Mouse (Mus musculus) retina, adult 2 months (tissue): ENCODE results near the gene Susd2.

Experiments used
- DNase-seq: peaks from one replicate; pipeline ENCODE4 v3.0.0-alpha.2; 2012; ENCODE audit warnings: low read depth, low spot score

Susd2 gene

GRCm38 (mm10) chr10:75625920-75626319, 17.9 kb downstream of the Susd2 start:
- DNase-seq: no peak

GRCm38 (mm10) chr10:75620818-75621217, 23.0 kb downstream of the Susd2 start:
- DNase-seq: no peak

- DNase-seq: no peak
These were observed 27.8 kb downstream of the Susd2 start for GRCm38 (mm10) chr10:75616044-75616443.

- DNase-seq: no peak
These were observed 33.3 kb downstream of the Susd2 start for GRCm38 (mm10) chr10:75610486-75610885.

GRCm38 (mm10) chr10:75608975-75609374, 34.8 kb downstream of the Susd2 start:
- no peak for DNase-seq

- DNase-seq: no peak
These were observed 36.6 kb downstream of the Susd2 start for GRCm38 (mm10) chr10:75607253-75607652.

- no peak for DNase-seq
These were observed 38.5 kb downstream of the Susd2 start for GRCm38 (mm10) chr10:75605162-75605846.

GRCm38 (mm10) chr10:75600189-75600730, 43.5 kb downstream of the Susd2 start:
- DNase-seq: no peak

- no peak for DNase-seq
These were observed 47.8 kb downstream of the Susd2 start for GRCm38 (mm10) chr10:75595981-75596380.

- no peak for DNase-seq
These were observed 51.2 kb downstream of the Susd2 start for GRCm38 (mm10) chr10:75592585-75592984.

GRCm38 (mm10) chr10:75591211-75591894, 52.5 kb downstream of the Susd2 start:
- DNase-seq: no peak

GRCm38 (mm10) chr10:75589651-75590050, 54.2 kb downstream of the Susd2 start:
- DNase-seq: no peak

- DNase-seq: no peak
These were observed 54.7 kb downstream of the Susd2 start, which contains the start of gene Ggt5 for GRCm38 (mm10) chr10:75589129-75589528. TSS of gene Ggt5 (plus strand) at chr10:75589340.

- no peak for DNase-seq
These were observed 55.5 kb downstream of the Susd2 start for GRCm38 (mm10) chr10:75588336-75588735.

GRCm38 (mm10) chr10:75587781-75588180, 56.0 kb downstream of the Susd2 start:
- DNase-seq: no peak
